Mouse (Mus musculus): Measurements from ENCODE around the gene Pax4. TPM values are rescaled to one million over a fixed set of nuclear protein-coding genes. Genes with fewer than 3 reads are reported as not detected.

Pax4 gene
- total and polyA plus RNA-seq, 2 experiments from 2014 or later = 0.37 TPM; not detected in 1

DNA sequence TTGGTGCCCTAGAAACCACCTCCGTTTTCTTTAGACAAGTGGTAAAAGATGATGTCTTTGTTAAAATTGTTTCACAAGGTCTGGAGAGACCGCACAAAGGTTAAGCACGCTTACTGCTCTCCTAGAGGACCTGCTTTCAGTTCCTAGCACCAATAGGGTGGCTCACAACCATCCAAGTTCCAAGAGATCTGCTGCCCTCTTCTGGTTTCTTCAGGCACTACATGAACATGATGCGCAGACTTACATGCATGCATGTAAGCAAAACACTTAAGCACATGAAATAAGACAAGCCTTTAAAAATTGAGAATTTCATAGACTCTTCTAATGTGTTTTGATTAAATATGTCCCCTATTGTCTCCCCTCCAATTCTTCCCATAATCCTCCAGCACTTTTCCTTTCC lies 49.4 kb downstream of the Pax4 start:
- TF ChIP-seq CTCF (IDR thresholded peaks at IDR 0.05) = peak; percentile 38
- H3K27me3 ChIP-seq (ENCODE audit: insufficient read depth, low read length) = no peaks in the 10 kb centered on the region
- no peak for ATAC-seq (ENCODE audit: low FRiP score)
- DNase-seq (ENCODE audit: low spot score) = no peak
- no peaks in the 10 kb centered on the region for H3K36me3 ChIP-seq (ENCODE audit: insufficient read depth, low read length)
- H3K9ac ChIP-seq (replicated peaks; ENCODE audit: low read length, poor library complexity, severe bottlenecking) = no peak overlapping the region
- WGBS = 95% methylated on average over 4 of the region's 4 CpGs
- no peak overlapping the region for H3K4me2 ChIP-seq (ENCODE audit: low read depth, low read length, poor library complexity, severe bottlenecking)
- H3K4me3 ChIP-seq (ENCODE audit: low read depth, low read length) = no peak overlapping the region
- H3K9me3 ChIP-seq (ENCODE audit: low read length) = no peaks in the 10 kb centered on the region
- no peak overlapping the region for H3K27ac ChIP-seq (ENCODE audit: low read depth, low read length)
- H3K4me1 ChIP-seq (ENCODE audit: insufficient read depth, low read length) = no peaks in the 10 kb centered on the region; the same call in 1 of the 2 replicates

GRCm38 (mm10) chr6:28398726-28399125 lies 50.4 kb downstream of the Pax4 start:
- ATAC-seq (ENCODE audit: low FRiP score) (no peak), DNase-seq (ENCODE audit: low spot score) (no peak)
- Histone ChIP-seq H3K9ac (replicated peaks; ENCODE audit: low read length, poor library complexity, severe bottlenecking) (no peak overlapping the region), H3K4me2 (ENCODE audit: low read depth, low read length, poor library complexity, severe bottlenecking) (no peak overlapping the region), H3K4me3 (ENCODE audit: low read depth, low read length) (no peak overlapping the region), H3K4me1 (ENCODE audit: insufficient read depth, low read length) (no peaks in the 10 kb centered on the region; the same call in 1 of the 2 replicates), H3K9me3 (ENCODE audit: low read length) (no peaks in the 10 kb centered on the region), H3K36me3 (ENCODE audit: insufficient read depth, low read length) (no peaks in the 10 kb centered on the region), H3K27ac (ENCODE audit: low read depth, low read length) (no peak overlapping the region), H3K27me3 (ENCODE audit: insufficient read depth, low read length) (no peaks in the 10 kb centered on the region)
- peak; percentile 47 for TF ChIP-seq CTCF (IDR thresholded peaks at IDR 0.05)
- WGBS = 82% methylated on average over 3 of the region's 3 CpGs

DNA sequence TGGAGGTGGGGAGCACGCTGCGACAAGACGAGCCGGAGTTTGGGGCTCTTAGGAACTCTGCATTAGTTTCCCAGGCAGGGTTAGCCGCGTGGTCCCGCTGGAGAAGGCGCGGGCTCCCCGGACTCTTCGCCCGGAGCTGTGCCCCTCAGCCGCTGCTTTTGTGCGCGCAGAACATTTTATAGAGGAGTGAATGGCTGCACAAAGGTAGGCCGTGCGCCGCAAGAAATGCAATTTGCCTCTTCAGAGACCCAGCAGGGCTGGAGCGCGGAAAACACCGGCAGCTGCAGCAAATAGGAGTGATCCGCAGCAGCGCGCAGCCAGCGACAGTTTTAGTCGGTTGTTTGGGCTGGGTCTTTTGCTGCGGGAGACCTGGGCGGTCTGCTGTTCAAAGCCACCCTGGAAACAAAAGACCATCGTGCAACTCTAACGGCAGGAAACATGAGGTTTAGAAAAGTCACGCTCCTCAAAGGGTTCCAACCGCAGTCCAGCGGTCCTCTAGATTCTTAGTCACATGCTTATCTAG lies 51.4 kb downstream of the Pax4 start, which contains the start of gene Zfp800:
Zfp800 (minus strand) TSS at position 325 of the 523 bp plus-strand sequence.
- H3K4me3 ChIP-seq (ENCODE audit: low read depth, low read length) = peak within 1 kb of the TSS; percentile 50
- WGBS = 0% methylated on average over 33 of the region's 33 CpGs
- H3K4me1 ChIP-seq (ENCODE audit: insufficient read depth, low read length) = no peaks in the 10 kb centered on the region; the same call in 1 of the 2 replicates
- ATAC-seq (ENCODE audit: low FRiP score) (peak; percentile 46; the same call in 1 of the 2 replicates), DNase-seq (ENCODE audit: low spot score) (peak; percentile 40)
- H3K9me3 ChIP-seq (ENCODE audit: low read length) = no peaks in the 10 kb centered on the region
- no peak for TF ChIP-seq CTCF (IDR thresholded peaks at IDR 0.05)
- no peak within 1 kb of the TSS for H3K27ac ChIP-seq (ENCODE audit: low read depth, low read length)
- peak within 1 kb of the TSS; percentile 96 for H3K4me2 ChIP-seq (ENCODE audit: low read depth, low read length, poor library complexity, severe bottlenecking)
- no peaks in the 10 kb centered on the region for H3K36me3 ChIP-seq (ENCODE audit: insufficient read depth, low read length)
- H3K9ac ChIP-seq (replicated peaks; ENCODE audit: low read length, poor library complexity, severe bottlenecking) = peak within 1 kb of the TSS; percentile 51
- no peaks in the 10 kb centered on the region for H3K27me3 ChIP-seq (ENCODE audit: insufficient read depth, low read length)

GRCm38 (mm10) chr6:28396853-28397457 lies 52.2 kb downstream of the Pax4 start:
- 2% methylated on average over 19 of the region's 19 CpGs for WGBS
- no peak for TF ChIP-seq CTCF (IDR thresholded peaks at IDR 0.05)
- Histone ChIP-seq H3K9ac (replicated peaks; ENCODE audit: low read length, poor library complexity, severe bottlenecking) (0 out of 2 replicates have a peak overlapping the region, but pooled peaks have one; percentile 19), H3K4me1 (ENCODE audit: insufficient read depth, low read length) (no peaks in the 10 kb centered on the region; the same call in 1 of the 2 replicates), H3K27ac (ENCODE audit: low read depth, low read length) (no peak overlapping the region), H3K4me3 (ENCODE audit: low read depth, low read length) (peak overlapping the region; percentile 50), H3K36me3 (ENCODE audit: insufficient read depth, low read length) (no peaks in the 10 kb centered on the region), H3K9me3 (ENCODE audit: low read length) (no peaks in the 10 kb centered on the region), H3K4me2 (ENCODE audit: low read depth, low read length, poor library complexity, severe bottlenecking) (peak overlapping the region; percentile 96), H3K27me3 (ENCODE audit: insufficient read depth, low read length) (no peaks in the 10 kb centered on the region)
- peak; percentile 26 for DNase-seq (ENCODE audit: low spot score)
- no peak for ATAC-seq (ENCODE audit: low FRiP score)

DNA sequence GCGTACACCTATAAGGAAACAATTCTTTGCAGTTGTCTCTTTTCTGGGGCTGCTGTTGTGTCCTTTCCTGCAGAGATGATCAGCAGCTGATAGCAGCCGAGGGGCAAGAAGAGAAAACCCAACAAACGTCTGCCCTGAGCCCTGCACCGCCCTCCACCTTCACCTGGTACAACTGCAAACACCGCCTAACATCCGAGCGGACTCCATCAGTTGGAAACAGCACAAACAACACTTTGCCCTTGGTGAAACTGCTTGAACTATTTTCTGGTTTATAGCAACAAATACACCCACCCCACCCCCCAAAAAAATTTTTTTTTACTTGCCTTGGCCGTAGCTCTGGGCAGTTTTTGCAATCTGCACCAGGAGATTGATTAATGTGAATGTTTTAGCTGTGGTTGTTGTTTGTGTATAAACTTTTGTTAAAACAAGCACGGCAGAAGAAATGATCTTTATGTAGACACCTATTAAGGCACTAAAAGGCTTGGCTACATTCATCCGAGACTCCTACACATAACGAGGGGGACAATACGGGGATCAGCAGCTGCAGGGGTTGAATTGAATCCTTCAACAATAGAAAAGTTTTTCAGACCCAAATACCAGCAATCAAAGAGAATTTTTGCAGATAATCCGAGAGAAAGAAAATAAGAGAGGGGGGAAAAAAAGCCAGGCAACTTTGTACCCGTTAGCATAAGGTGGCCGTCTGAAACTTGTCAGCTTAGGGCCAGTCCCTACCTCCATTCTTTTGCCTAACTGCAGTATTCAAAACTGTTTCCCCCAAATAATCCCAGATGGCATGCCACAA lies 52.9 kb downstream of the Pax4 start:
- WGBS = 27% methylated on average over 15 of the region's 15 CpGs
- Histone ChIP-seq H3K4me1 (ENCODE audit: insufficient read depth, low read length) (no peaks in the 10 kb centered on the region; the same call in 1 of the 2 replicates), H3K4me3 (ENCODE audit: low read depth, low read length) (peak overlapping the region; percentile 50), H3K27me3 (ENCODE audit: insufficient read depth, low read length) (no peaks in the 10 kb centered on the region), H3K9ac (replicated peaks; ENCODE audit: low read length, poor library complexity, severe bottlenecking) (0 out of 2 replicates have a peak overlapping the region, but pooled peaks have one; percentile 19), H3K27ac (ENCODE audit: low read depth, low read length) (no peak overlapping the region), H3K36me3 (ENCODE audit: insufficient read depth, low read length) (no peaks in the 10 kb centered on the region), H3K4me2 (ENCODE audit: low read depth, low read length, poor library complexity, severe bottlenecking) (peak overlapping the region; percentile 96), H3K9me3 (ENCODE audit: low read length) (no peaks in the 10 kb centered on the region)
- no peak for DNase-seq (ENCODE audit: low spot score)
- TF ChIP-seq CTCF (IDR thresholded peaks at IDR 0.05) = no peak
- no peak for ATAC-seq (ENCODE audit: low FRiP score)

Other genes with a start within 250 kb of the Pax4 start
- 24.1 and 28.6 TPM in 2 replicates for gene Zfp800, start 51.3 kb downstream of the Pax4 start, total RNA-seq (2014; rRNA removed)
- gene Zfp800, start 51.3 kb downstream of the Pax4 start, polyA plus RNA-seq (2015; fragmentation: Nextera tagmentation; extraction: Ambion mirVana) = 16.6 and 22.1 TPM in 2 replicates
- 378 and 412 TPM in 2 replicates for gene Arf5, start 25.8 kb downstream of the Pax4 start, total RNA-seq (2014; rRNA removed)
- 456 and 484 TPM in 2 replicates for gene Arf5, start 25.8 kb downstream of the Pax4 start, polyA plus RNA-seq (2015; fragmentation: Nextera tagmentation; extraction: Ambion mirVana)
- gene Fscn3, start 21.6 kb downstream of the Pax4 start, total RNA-seq (2014; rRNA removed) = 0.19 TPM in 1 of 2 replicates, not detected in the other
- not detected in 2 replicates for gene Fscn3, start 21.6 kb downstream of the Pax4 start, polyA plus RNA-seq (2015; fragmentation: Nextera tagmentation; extraction: Ambion mirVana)
- 11.2 and 14.6 TPM in 2 replicates for gene Gcc1, start 21.0 kb downstream of the Pax4 start, total RNA-seq (2014; rRNA removed)
- 8.6 and 8.7 TPM in 2 replicates for gene Gcc1, start 21.0 kb downstream of the Pax4 start, polyA plus RNA-seq (2015; fragmentation: Nextera tagmentation; extraction: Ambion mirVana)
- 81.1 and 89.5 TPM in 2 replicates for gene Snd1, start 25.8 kb upstream of the Pax4 start, total RNA-seq (2014; rRNA removed)
- gene Snd1, start 25.8 kb upstream of the Pax4 start, polyA plus RNA-seq (2015; fragmentation: Nextera tagmentation; extraction: Ambion mirVana) = 70.6 and 73.3 TPM in 2 replicates

Measured in midbrain, postnatal 0 days (tissue).